ENCODE assay signal across 13 mouse cellular contexts in genomic region chr2:28796298-28796697, GRCm38 (mm10). TPM values are rescaled to one million over a fixed set of nuclear protein-coding genes. Genes with fewer than 3 reads are reported as not detected.
A peak's percentile ranks its signal among the peaks of the same experiment; 100 is the strongest.
DNase-seq lines count a peak whose midpoint lies in the region; ATAC-seq lines count a peak whose summit lies in the region.
"Had no signal": no experiment of that assay in that cellular context is flagged by ENCODE, and none has a peak within 500 bp of the region (broad histone marks: within the 10 kb centered on the region; RNA-seq: fewer than 3 reads in every experiment).

No protein-coding gene starts in this region.

- H3K4me1 ChIP-seq in kidney, embryonic 15.5 days: peaks cover 25% of the 10 kb centered on the region

- no peak overlapping the region for H3K27ac ChIP-seq in kidney, embryonic 15.5 days
- H3K27ac ChIP-seq: hindbrain, embryonic 10.5 days had no signal

- DNase-seq in kidney, postnatal 4 days: no peak
- DNase-seq in 416B (ENCODE audit: low read depth): peak; percentile 71
- peak; percentile 50 for DNase-seq in c-Kit-positive CD71-negative TER-119-negative erythroid progenitor cells, embryonic 14.5 days (ENCODE audit: low read depth)
- DNase-seq in thymus, postnatal 36 days: no peak
- DNase-seq in left cerebral cortex, adult 18-20 months (ENCODE audit: low spot score in 2 of 2): no peak
- DNase-seq: adrenal gland, postnatal 14 days; kidney, postnatal 14 days; layer of hippocampus, adult 9-11 months; lung, embryonic 14.5 days had no signal

- 72% methylated on average over 8 of the region's 8 CpGs for WGBS in kidney, embryonic 15.5 days

- no peak overlapping the region for H3K4me3 ChIP-seq in kidney, embryonic 15.5 days (replicated peaks)
- H3K4me3 ChIP-seq: hindbrain, embryonic 10.5 days had no signal

- H3K9me3 ChIP-seq in kidney, embryonic 15.5 days (replicated peaks): no peaks in the 10 kb centered on the region
- H3K9me3 ChIP-seq: hindbrain, embryonic 10.5 days had no signal

- no peak overlapping the region for H3K4me2 ChIP-seq in kidney, embryonic 15.5 days
- H3K4me2 ChIP-seq: lung, embryonic 14.5 days had no signal

- 0 out of 2 replicates have a peak, but pooled peaks have one; percentile 29 for ATAC-seq in kidney, embryonic 15.5 days (replicated peaks; ENCODE audit: low FRiP score)
- peak; percentile 86 for ATAC-seq in megakaryocyte progenitor cell, adult 5-6 weeks (replicated peaks; ENCODE audit: poor library complexity)
- ATAC-seq: intestine, embryonic 16.5 days had no signal

- H3K9ac ChIP-seq in kidney, embryonic 15.5 days: no peak overlapping the region
- H3K9ac ChIP-seq: lung, embryonic 14.5 days had no signal

- H3K36me3 ChIP-seq in kidney, embryonic 15.5 days: no peaks in the 10 kb centered on the region
- H3K36me3 ChIP-seq: hindbrain, embryonic 10.5 days had no signal

- H3K27me3 ChIP-seq in kidney, embryonic 15.5 days: 0 out of 2 replicates have a peak, but pooled peaks cover 4% of the 10 kb centered on the region

RNA-seq across cellular contexts. Expression of gene Gtf3c4, which starts 43.9 kb away (rescaled TPM):
- polyA plus RNA-seq in kidney, embryonic 15.5 days (2015; fragmentation: Nextera tagmentation; extraction: Ambion mirVana): 15.5 and 16.5 TPM in 2 replicates
- 13.7 and 14.9 TPM in 2 replicates for total RNA-seq in megakaryocyte progenitor cell, adult 5-6 weeks (2015)
- 23.2 and 25.4 TPM in 2 replicates for total RNA-seq in megakaryocyte progenitor cell, adult 5-6 weeks (2017)
- 10 to 100 TPM; 32.4 to 36.1 TPM for total RNA-seq in left cerebral cortex, adult 18-20 months (2021)

RNA-seq across cellular contexts. Expression of gene Ddx31, which starts 43.9 kb away (rescaled TPM):
- 14.9 and 15.6 TPM in 2 replicates for polyA plus RNA-seq in kidney, embryonic 15.5 days (2015; fragmentation: Nextera tagmentation; extraction: Ambion mirVana)
- total RNA-seq in megakaryocyte progenitor cell, adult 5-6 weeks (2015): 9.7 and 10.6 TPM in 2 replicates
- 15.2 and 17.0 TPM in 2 replicates for total RNA-seq in megakaryocyte progenitor cell, adult 5-6 weeks (2017)
- 1 to 10 TPM; 6.5 to 7.2 TPM for total RNA-seq in left cerebral cortex, adult 18-20 months (2021)

Comparison
In these comparisons a context has a peak if more than half of its experiments do, and no peak if none do; other contexts are left out.
1. DNase-seq: peak in 416B (single experiment) and c-Kit-positive CD71-negative TER-119-negative erythroid progenitor cells, embryonic 14.5 days (single experiment); none in kidney, postnatal 4 days (0 of 2), thymus, postnatal 36 days (0 of 2) and left cerebral cortex, adult 18-20 months (0 of 2).